Mouse (Mus musculus): ENCODE data around the gene Wfdc3. TPM values are rescaled to one million over a fixed set of nuclear protein-coding genes. Genes with fewer than 3 reads are reported as not detected.

Wfdc3 gene
- 0.61 and 1.0 TPM in 2 replicates for polyA plus RNA-seq (2016; fragmentation: Nextera tagmentation; extraction: Ambion mirVana)

DNA sequence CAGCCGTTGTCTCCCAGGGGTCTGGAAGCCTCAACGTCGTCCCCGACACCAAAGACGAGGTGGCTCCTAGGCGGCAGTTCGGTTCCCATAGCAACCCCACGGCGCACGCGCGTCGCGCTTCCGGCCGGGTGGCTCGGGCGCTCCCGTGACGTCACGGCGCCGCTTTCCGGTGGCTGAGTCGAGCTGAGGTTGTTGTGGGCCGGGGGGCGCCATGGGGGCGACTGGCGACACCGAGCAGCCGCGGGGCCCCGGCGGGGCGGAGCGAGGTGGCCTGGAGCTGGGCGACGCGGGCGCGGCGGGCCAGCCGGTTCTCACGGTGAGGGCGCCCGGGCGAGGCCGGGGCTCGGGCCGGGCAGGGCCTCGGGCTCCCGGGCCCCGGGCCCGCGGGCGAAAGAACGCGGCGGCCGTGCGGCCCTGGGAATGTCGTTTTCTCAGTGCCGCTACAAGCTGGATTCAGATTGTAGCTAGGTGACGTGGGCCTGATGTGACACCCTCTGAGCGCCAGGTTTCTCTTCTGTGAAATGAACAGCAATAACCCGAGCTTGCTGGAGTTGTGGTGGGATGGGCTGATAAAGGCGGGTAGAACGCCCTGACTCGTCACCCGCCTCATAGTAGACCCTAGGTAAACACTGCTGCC, at the start of gene Wfdc3, which contains the start of gene Dnttip1:
Gene Wfdc3, minus strand, starts transcription at position 89 of the 637 bp plus-strand sequence.
Gene Dnttip1, plus strand, starts transcription at position 141 of the 637 bp plus-strand sequence.
- peak within 1 kb of the TSS; percentile 95 for H3K27ac ChIP-seq
- H3K27me3 ChIP-seq (ENCODE audit: poor library complexity, severe bottlenecking), result no peaks in the 10 kb centered on the region
- no peaks in the 10 kb centered on the region for H3K9me3 ChIP-seq
- peaks cover 25% of the 10 kb centered on the region for H3K4me1 ChIP-seq
- DNase-seq (ENCODE audit: extremely low spot score, low spot score), result peak; percentile 95
- peak within 1 kb of the TSS; percentile 93 for H3K4me3 ChIP-seq
- peaks cover 38% of the 10 kb centered on the region for H3K36me3 ChIP-seq (replicated peaks)
- WGBS, result under 1% methylated on average over 70 of the region's 70 CpGs

DNA sequence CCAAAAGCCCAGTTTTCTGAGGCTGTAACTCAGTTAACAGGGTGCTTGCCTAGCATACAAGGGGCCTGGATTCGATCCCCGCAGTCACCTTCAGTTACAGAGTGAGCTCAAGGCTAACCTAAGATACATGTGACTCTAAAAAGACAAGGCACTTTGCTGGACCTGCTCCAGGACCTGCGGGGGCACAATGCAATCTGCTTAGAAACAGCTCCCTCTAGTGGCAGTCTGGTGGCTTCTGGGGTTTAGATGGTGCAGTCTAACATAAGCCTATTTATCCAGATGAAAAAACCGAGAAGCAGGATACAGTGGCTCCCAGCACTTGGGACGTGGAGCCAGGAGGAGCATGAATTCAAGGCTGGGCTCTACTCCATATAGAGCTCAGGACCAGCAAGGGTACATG, 48.6 kb upstream of the Wfdc3 start:
- Histone ChIP-seq H3K9me3 (no peaks in the 10 kb centered on the region), H3K4me1 (peaks cover 2% of the 10 kb centered on the region; the same call in 1 of the 2 replicates), H3K27ac (no peak overlapping the region), H3K27me3 (ENCODE audit: poor library complexity, severe bottlenecking) (no peaks in the 10 kb centered on the region), H3K4me3 (no peak overlapping the region), H3K36me3 (replicated peaks) (peaks cover 92% of the 10 kb centered on the region)
- WGBS, result 44% methylated on average over 5 of the region's 5 CpGs
- DNase-seq (ENCODE audit: extremely low spot score, low spot score), result peak; percentile 80

- Histone ChIP-seq H3K4me3 (no peak overlapping the region), H3K36me3 (replicated peaks) (peaks cover 90% of the 10 kb centered on the region), H3K27me3 (ENCODE audit: poor library complexity, severe bottlenecking) (no peaks in the 10 kb centered on the region), H3K4me1 (peaks cover 6% of the 10 kb centered on the region), H3K9me3 (no peaks in the 10 kb centered on the region), H3K27ac (no peak overlapping the region)
- DNase-seq (ENCODE audit: extremely low spot score, low spot score), result no peak
- WGBS, result 92% methylated on average over 2 of the region's 2 CpGs
Observed at GRCm38 (mm10) chr2:164793772-164794171, 48.0 kb upstream of the Wfdc3 start.

GRCm38 (mm10) chr2:164793236-164793635, 47.5 kb upstream of the Wfdc3 start:
- H3K36me3 ChIP-seq (replicated peaks), result peaks cover 90% of the 10 kb centered on the region
- no peak overlapping the region for H3K27ac ChIP-seq
- H3K4me1 ChIP-seq, result peaks cover 11% of the 10 kb centered on the region
- peak; percentile 44 for DNase-seq (ENCODE audit: extremely low spot score, low spot score)
- no peak overlapping the region for H3K4me3 ChIP-seq
- no peaks in the 10 kb centered on the region for H3K9me3 ChIP-seq
- 90% methylated on average over 3 of the region's 3 CpGs for WGBS
- no peaks in the 10 kb centered on the region for H3K27me3 ChIP-seq (ENCODE audit: poor library complexity, severe bottlenecking)

DNA sequence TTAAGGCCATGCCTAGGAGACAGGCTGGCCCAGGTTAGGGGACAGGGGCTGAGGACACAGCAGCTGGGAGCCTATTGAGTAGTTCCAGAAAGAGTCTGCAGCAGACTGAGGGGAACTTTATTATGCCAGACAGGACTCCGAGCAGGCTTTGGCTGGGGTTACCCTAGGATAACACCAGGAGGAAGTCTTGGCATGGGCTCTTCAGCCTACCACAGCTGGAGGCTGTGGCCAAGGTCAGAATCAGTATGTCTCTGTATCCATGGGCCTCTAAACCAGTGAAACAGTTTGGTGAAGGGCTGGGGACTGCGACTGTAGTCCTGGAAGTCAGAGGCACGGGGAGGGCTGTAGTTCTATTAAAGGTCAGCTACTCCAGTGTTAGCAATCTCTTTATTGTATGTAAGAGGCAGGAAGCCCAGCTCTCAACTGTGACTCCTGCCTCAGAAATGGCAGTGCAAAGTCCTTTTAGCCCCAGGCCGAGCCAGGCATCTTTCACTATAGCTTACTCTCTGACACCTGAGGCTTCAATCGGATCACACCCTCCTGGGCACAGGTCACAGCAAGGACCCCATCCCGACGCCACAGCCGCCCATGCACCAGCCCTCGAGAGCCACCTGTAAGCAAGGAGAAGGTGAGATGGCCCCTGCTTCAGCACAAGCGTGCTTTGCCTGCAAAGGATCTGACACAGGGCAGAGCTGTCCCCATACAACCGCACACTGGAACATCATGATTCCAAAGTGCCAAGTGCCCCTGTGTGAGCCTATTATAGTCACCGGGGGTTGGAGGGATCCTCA, 46.9 kb upstream of the Wfdc3 start:
- H3K27me3 ChIP-seq (ENCODE audit: poor library complexity, severe bottlenecking), result no peaks in the 10 kb centered on the region
- H3K4me3 ChIP-seq, result no peak overlapping the region
- no peaks in the 10 kb centered on the region for H3K9me3 ChIP-seq
- no peak for DNase-seq (ENCODE audit: extremely low spot score, low spot score)
- 94% methylated on average over 12 of the region's 12 CpGs for WGBS
- H3K4me1 ChIP-seq, result peaks cover 12% of the 10 kb centered on the region
- peaks cover 83% of the 10 kb centered on the region for H3K36me3 ChIP-seq (replicated peaks)
- H3K27ac ChIP-seq, result no peak overlapping the region

DNA sequence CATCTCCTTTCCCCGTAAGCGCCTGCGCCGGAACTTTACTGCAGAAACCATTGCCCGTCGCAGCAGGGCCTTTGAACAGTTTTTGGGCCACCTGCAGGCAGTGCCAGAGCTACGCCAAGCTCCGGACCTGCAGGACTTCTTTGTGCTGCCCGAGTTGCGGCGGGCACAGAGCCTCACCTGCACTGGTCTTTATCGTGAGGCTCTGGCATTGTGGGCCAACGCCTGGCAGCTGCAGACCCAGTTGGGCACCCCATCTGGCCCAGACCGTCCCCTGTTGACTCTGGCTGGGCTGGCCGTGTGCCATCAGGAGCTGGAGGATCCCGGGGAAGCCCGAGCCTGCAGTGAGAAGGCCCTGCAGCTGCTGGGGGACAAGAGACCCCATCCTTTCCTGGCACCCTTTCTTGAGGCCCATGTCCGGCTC, 46.1 kb upstream of the Wfdc3 start:
- H3K9me3 ChIP-seq, result no peaks in the 10 kb centered on the region
- H3K27me3 ChIP-seq (ENCODE audit: poor library complexity, severe bottlenecking), result peaks cover 3% of the 10 kb centered on the region
- no peak for DNase-seq (ENCODE audit: extremely low spot score, low spot score)
- H3K27ac ChIP-seq, result no peak overlapping the region
- 91% methylated on average over 18 of the region's 18 CpGs for WGBS
- H3K4me3 ChIP-seq, result no peak overlapping the region
- peaks cover 15% of the 10 kb centered on the region for H3K4me1 ChIP-seq
- peaks cover 78% of the 10 kb centered on the region for H3K36me3 ChIP-seq (replicated peaks)

- H3K4me3 ChIP-seq, result no peak overlapping the region
- no peak for DNase-seq (ENCODE audit: extremely low spot score, low spot score)
- H3K27ac ChIP-seq, result no peak overlapping the region
- H3K36me3 ChIP-seq (replicated peaks), result peaks cover 64% of the 10 kb centered on the region
- 91% methylated on average over 4 of the region's 4 CpGs for WGBS
- peaks cover 29% of the 10 kb centered on the region for H3K4me1 ChIP-seq
- no peaks in the 10 kb centered on the region for H3K9me3 ChIP-seq
- peaks cover 14% of the 10 kb centered on the region for H3K27me3 ChIP-seq (ENCODE audit: poor library complexity, severe bottlenecking)
Observed at GRCm38 (mm10) chr2:164790451-164790850, 44.7 kb upstream of the Wfdc3 start.

GRCm38 (mm10) chr2:164788411-164788810, 42.7 kb upstream of the Wfdc3 start:
- peaks cover 46% of the 10 kb centered on the region for H3K36me3 ChIP-seq (replicated peaks)
- H3K9me3 ChIP-seq, result no peaks in the 10 kb centered on the region
- peaks cover 38% of the 10 kb centered on the region for H3K4me1 ChIP-seq
- peaks cover 24% of the 10 kb centered on the region for H3K27me3 ChIP-seq (ENCODE audit: poor library complexity, severe bottlenecking)
- H3K4me3 ChIP-seq, result no peak overlapping the region
- no peak overlapping the region for H3K27ac ChIP-seq
- DNase-seq (ENCODE audit: extremely low spot score, low spot score), result no peak
- 73% methylated on average over 4 of the region's 4 CpGs for WGBS

- no peak overlapping the region for H3K27ac ChIP-seq
- H3K36me3 ChIP-seq (replicated peaks), result peaks cover 40% of the 10 kb centered on the region
- WGBS, result 89% methylated on average over 10 of the region's 10 CpGs
- no peak overlapping the region for H3K4me3 ChIP-seq
- peaks cover 24% of the 10 kb centered on the region for H3K27me3 ChIP-seq (ENCODE audit: poor library complexity, severe bottlenecking)
- DNase-seq (ENCODE audit: extremely low spot score, low spot score), result no peak
- peaks cover 36% of the 10 kb centered on the region for H3K4me1 ChIP-seq
- no peaks in the 10 kb centered on the region for H3K9me3 ChIP-seq
Observed at GRCm38 (mm10) chr2:164787779-164788178, 42.0 kb upstream of the Wfdc3 start.

DNA sequence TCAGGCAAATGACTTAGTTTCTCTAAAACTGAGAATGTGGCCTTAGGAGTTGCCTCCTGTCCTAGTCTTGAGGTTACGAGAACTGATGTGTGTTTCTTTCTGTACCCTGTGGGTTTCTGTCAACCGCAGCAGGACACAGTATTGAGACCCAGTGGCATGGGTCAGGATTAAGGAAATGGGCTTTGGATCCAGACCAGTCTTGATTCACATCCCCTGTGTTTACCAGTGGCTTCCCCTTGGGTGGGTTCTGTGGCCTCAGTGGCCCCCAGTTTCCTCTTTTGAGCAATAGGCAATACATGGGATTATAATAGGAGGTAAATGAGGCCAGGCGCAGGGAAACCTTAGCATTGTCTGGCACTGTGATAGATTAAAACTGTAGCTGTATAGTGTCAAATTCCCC, 41.3 kb upstream of the Wfdc3 start:
- 86% methylated on average over 3 of the region's 3 CpGs for WGBS
- peak overlapping the region; percentile 79; the same call in 1 of the 2 replicates for H3K4me3 ChIP-seq
- peaks cover 32% of the 10 kb centered on the region for H3K36me3 ChIP-seq (replicated peaks)
- no peak for DNase-seq (ENCODE audit: extremely low spot score, low spot score)
- no peaks in the 10 kb centered on the region for H3K9me3 ChIP-seq
- peaks cover 36% of the 10 kb centered on the region for H3K4me1 ChIP-seq
- no peak overlapping the region for H3K27ac ChIP-seq
- H3K27me3 ChIP-seq (ENCODE audit: poor library complexity, severe bottlenecking), result peaks cover 24% of the 10 kb centered on the region

GRCm38 (mm10) chr2:164786388-164786885, 40.7 kb upstream of the Wfdc3 start:
- Histone ChIP-seq H3K9me3 (no peaks in the 10 kb centered on the region), H3K4me3 (peak overlapping the region; percentile 79), H3K36me3 (replicated peaks) (peaks cover 26% of the 10 kb centered on the region), H3K27me3 (ENCODE audit: poor library complexity, severe bottlenecking) (peaks cover 24% of the 10 kb centered on the region), H3K4me1 (peaks cover 36% of the 10 kb centered on the region), H3K27ac (peak overlapping the region; percentile 88)
- 7% methylated on average over 15 of the region's 15 CpGs for WGBS
- no peak for DNase-seq (ENCODE audit: extremely low spot score, low spot score)

DNA sequence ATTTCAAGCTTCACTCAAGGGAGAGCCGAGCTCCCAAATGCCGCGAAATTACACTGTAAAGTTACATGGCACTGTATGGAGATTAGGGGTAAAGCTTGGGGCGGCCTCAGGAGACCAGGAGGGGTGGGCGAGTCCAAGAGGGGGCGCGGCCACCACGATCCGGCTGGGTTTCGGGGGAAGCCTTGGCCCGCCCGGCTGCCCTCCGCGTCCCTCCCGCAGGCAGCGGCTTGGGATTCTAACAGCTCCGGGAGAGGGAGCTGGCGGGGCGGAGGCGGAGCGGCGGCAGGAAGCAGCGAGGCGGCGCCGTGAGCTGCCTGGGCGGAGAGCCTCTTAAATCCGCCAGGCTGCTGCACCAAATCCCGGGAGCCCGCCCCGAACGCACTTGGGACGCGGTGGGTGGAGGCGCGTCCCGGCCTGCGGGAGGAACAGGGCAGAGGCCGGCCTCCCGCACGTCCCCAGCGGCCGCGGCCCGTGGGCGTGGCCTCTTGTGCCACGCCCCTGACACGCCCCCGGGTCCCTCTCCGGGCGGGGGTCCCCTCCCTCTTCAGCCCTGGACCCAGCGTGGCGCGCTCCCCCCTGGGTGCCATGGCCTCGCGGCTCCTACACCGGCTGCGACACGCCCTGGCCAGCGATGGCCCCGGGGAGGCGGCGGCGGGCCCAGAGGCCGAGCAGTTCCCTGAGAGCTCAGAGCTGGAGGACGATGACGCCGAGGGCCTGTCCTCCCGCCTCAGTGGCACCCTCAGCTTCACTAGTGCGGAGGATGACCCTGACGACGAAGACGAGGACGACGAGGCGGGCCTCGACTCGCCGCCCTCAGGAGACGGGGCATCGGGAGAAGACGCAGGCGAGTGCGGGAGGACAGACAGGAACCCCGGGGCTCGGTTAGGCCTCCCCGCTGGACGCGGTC, 40.0 kb upstream of the Wfdc3 start, which contains the start of gene Snx21:
Gene Snx21, plus strand, starts transcription at position 343 of the 907 bp plus-strand sequence.
- peaks cover 19% of the 10 kb centered on the region for H3K36me3 ChIP-seq (replicated peaks)
- H3K9me3 ChIP-seq, result no peaks in the 10 kb centered on the region
- H3K4me1 ChIP-seq, result peaks cover 36% of the 10 kb centered on the region
- H3K27ac ChIP-seq, result peak within 1 kb of the TSS; percentile 88
- H3K27me3 ChIP-seq (ENCODE audit: poor library complexity, severe bottlenecking), result peaks cover 24% of the 10 kb centered on the region
- peak within 1 kb of the TSS; percentile 79 for H3K4me3 ChIP-seq
- WGBS, result under 1% methylated on average over 86 of the region's 89 CpGs
- peak; percentile 83 for DNase-seq (ENCODE audit: extremely low spot score, low spot score)
